ENCODE assay signal across 25 mouse cellular contexts in the genomic region with DNA sequence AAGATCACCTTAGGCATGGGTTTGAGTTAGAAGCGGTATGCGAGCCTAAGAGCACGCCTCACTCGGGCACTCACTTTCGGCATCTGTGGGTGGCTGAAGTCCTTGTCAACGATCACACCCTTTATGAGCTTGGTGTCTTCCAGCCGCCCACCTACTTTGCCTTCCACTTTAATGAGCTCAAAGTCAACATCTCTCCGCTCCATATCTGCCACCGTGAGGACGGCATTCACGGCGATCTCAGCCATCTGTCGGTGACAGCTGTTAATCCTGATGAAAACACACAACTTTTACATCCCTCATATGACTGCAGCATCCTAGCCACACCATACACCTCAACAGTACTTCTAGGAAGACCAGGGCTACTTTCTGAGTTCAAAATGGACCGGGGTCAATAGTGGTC.
"Had no signal": no experiment of that assay in that cellular context is flagged by ENCODE, and none has a peak within 500 bp of the region (broad histone marks: within the 10 kb centered on the region; RNA-seq: fewer than 3 reads in every experiment).

No protein-coding gene starts in this region.

- H3K27ac ChIP-seq: heart, adult 2 months; heart, embryonic 13.5 days; heart, embryonic 15.5 days; hindbrain, embryonic 13.5 days; hindbrain, embryonic 15.5 days; hindbrain, postnatal 0 days; kidney, embryonic 15.5 days; kidney, postnatal 0 days; limb, embryonic 13.5 days; limb, embryonic 15.5 days had no signal

- H3K4me3 ChIP-seq: heart, adult 2 months; heart, embryonic 13.5 days; heart, embryonic 15.5 days; hindbrain, embryonic 13.5 days; hindbrain, embryonic 15.5 days; kidney, embryonic 15.5 days; limb, embryonic 13.5 days; limb, embryonic 15.5 days had no signal

- H3K4me2 ChIP-seq: heart, embryonic 11.5 days; heart, embryonic 13.5 days; heart, embryonic 15.5 days; hindbrain, embryonic 13.5 days; hindbrain, embryonic 15.5 days; kidney, embryonic 15.5 days; limb, embryonic 13.5 days; limb, embryonic 15.5 days had no signal

- DNase-seq: forebrain, postnatal 0 days; gastrocnemius, postnatal 14 days; gastrocnemius, postnatal 36 days; heart, adult 11 months; heart, adult 2 months; heart, postnatal 14 days; heart, postnatal 36 days; kidney, adult 11 months; kidney, adult 2 months; kidney, adult 9 months; kidney, postnatal 14 days; kidney, postnatal 36 days; layer of hippocampus, postnatal 36 days; left cerebral cortex, postnatal 4 days had no signal

- ATAC-seq: forebrain, postnatal 0 days; hindbrain, postnatal 0 days; intestine, embryonic 16.5 days had no signal

- H3K9ac ChIP-seq: forebrain, postnatal 0 days; heart, embryonic 13.5 days; heart, embryonic 15.5 days; hindbrain, embryonic 13.5 days; hindbrain, embryonic 15.5 days; kidney, embryonic 15.5 days; limb, embryonic 13.5 days; limb, embryonic 15.5 days had no signal

- H3K9me3 ChIP-seq: heart, embryonic 13.5 days; heart, embryonic 15.5 days; hindbrain, embryonic 13.5 days; hindbrain, embryonic 15.5 days; kidney, embryonic 15.5 days; limb, embryonic 13.5 days; limb, embryonic 15.5 days had no signal

- H3K27me3 ChIP-seq: heart, embryonic 13.5 days; heart, embryonic 15.5 days; hindbrain, embryonic 13.5 days; hindbrain, embryonic 15.5 days; kidney, embryonic 15.5 days; limb, embryonic 13.5 days; limb, embryonic 15.5 days had no signal
